Mouse (Mus musculus) brain, embryonic 14.5 days (tissue): Measurements from ENCODE around the gene Trim17.

Experiments used
- CTCF ChIP-seq: fragments of 200-500 bp; IDR thresholded peaks from 2 replicates; pipeline ENCODE4 v1.5.1; 2012; ENCODE audit warnings: inconsistent platforms, mild to moderate bottlenecking, moderate library complexity, borderline replicate concordance; ENCODE audit not compliant: insufficient read depth, insufficient read length; ENCODE audit errors: extremely low read depth
- POLR2A ChIP-seq: fragments of 200-500 bp; IDR thresholded peaks from 2 replicates; pipeline ENCODE4 v1.6.1; 2012; ENCODE audit warnings: mild to moderate bottlenecking, inconsistent platforms, borderline replicate concordance; ENCODE audit not compliant: poor library complexity, insufficient read depth, insufficient read length, severe bottlenecking; ENCODE audit errors: extremely low read depth

DNA sequence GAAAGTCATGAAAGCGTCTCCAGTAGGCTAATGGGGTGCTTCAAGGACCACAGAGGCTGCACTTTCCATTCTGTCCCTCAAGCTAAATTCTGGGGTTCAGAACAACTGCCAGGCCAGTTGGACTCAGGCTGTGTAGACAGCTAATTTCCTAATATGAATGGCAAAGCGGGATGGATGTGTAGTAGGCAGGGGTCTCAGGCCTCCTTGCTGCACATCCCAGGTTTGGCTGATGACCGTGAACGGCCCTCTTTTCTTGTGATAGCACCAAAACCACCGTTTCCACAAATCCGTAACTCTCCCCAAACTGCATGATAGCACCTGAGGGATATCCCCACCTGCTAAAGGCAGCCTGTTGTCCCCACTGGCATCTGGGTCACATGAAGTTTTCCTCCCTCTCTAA lies 4.1 kb downstream of the Trim17 start:
- TF ChIP-seq CTCF: no peak
- no peak for TF ChIP-seq POLR2A
